Mouse (Mus musculus) bone marrow, adult 2 months (tissue): Measurements from ENCODE around the gene Rspo3. TPM values are rescaled to one million over a fixed set of nuclear protein-coding genes. Genes with fewer than 3 reads are reported as not detected.

ENCODE experiments used
- H3K27ac ChIP-seq: fragments of 200-500 bp; 2 replicates; pipeline ENCODE4 v1.5.1; 2012; ENCODE audit warnings: low read depth, mild to moderate bottlenecking, control low read depth, inconsistent platforms, low read length; ENCODE audit not compliant: control insufficient read depth, poor library complexity, insufficient read depth
- H3K4me1 ChIP-seq: fragments of 200-500 bp; 2 replicates; pipeline ENCODE4 v1.6.1; 2011; ENCODE audit warnings: low read length; ENCODE audit not compliant: control insufficient read depth, insufficient read depth
- H3K4me3 ChIP-seq: fragments of 200-500 bp; replicated peaks from 2 replicates; pipeline ENCODE3; 2011; ENCODE audit warnings: mild to moderate bottlenecking, low read depth, low read length, control low read depth; ENCODE audit not compliant: control insufficient read depth
- CTCF ChIP-seq: fragments of 200-500 bp; IDR thresholded peaks from 2 replicates; pipeline ENCODE4 v1.5.1; 2011; ENCODE audit warnings: low read length, control low read depth; ENCODE audit not compliant: control insufficient read depth, insufficient read depth
- POLR2A ChIP-seq: fragments of 200-500 bp; IDR thresholded peaks from 2 replicates; pipeline ENCODE4 v1.6.1; 2011; ENCODE audit warnings: low read depth, mild to moderate bottlenecking, control low read depth, low read length, borderline replicate concordance; ENCODE audit not compliant: control insufficient read depth
- WGBS: fragments of 180-500 bp; shearing (Covaris S2); methylation state at CpG from one replicate; pipeline ENCODE4 v1.1.7; 2018; 5-methylcytosine and 5-hydroxymethylcytosine counted together
- polyA plus RNA-seq: library from polyadenylated mRNA; stranded (reverse); fragments of >200 nt; gene quantifications from 2 replicates; pipeline ENCODE4 v1.2.4, GENCODE M21; 2011; ENCODE audit warnings: low replicate concordance; ENCODE audit not compliant: missing spikeins, insufficient read depth, insufficient read length

Gene Rspo3
- polyA plus RNA-seq = 1.3 and 1.5 TPM in 2 replicates

DNA sequence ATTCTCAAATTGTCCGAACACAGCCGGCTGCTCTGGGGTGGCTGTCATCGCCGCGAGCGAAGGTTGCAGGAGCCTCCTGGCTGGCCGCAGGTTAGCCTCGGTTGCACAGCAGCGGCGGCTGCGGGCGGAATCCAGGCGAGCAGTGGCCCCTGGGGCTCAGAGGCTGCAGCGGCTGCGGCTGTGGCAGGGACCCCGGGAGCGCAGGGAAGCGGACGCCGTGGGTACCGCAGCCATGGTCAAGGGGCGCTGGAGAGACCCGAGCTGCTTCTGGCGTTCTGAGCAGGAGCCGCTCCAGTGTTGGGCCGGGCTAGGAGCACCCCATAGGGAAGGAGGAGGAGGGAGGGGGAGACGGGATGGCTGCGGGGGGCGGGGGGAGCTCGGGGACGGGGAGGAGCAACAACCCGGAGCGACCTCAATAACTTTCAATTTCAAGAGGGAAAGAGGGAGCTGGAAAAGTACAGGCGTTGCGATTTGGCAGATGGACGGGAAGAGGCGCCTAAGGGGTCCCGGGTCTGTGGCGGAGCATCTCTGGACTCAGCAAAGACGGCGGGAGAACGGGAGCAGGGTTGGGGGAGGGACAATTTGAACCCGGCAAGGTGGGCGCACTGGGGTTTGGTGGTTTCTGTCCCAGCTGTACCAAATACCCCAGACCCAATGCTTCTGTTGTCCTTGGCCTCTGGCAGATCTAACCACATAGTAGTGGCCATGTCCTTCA, at the start of gene Rspo3:
Gene Rspo3, minus strand, starts transcription at position 322 of the 715 bp plus-strand sequence.
- no peaks in the 10 kb centered on the region for H3K4me1 ChIP-seq
- no peak within 1 kb of the TSS; the same call in 1 of the 2 replicates for H3K27ac ChIP-seq
- H3K4me3 ChIP-seq = peak within 1 kb of the TSS; percentile 16
- WGBS = 2% methylated on average over 43 of the region's 44 CpGs
- TF ChIP-seq POLR2A = no peak
- TF ChIP-seq CTCF = no peak

DNA sequence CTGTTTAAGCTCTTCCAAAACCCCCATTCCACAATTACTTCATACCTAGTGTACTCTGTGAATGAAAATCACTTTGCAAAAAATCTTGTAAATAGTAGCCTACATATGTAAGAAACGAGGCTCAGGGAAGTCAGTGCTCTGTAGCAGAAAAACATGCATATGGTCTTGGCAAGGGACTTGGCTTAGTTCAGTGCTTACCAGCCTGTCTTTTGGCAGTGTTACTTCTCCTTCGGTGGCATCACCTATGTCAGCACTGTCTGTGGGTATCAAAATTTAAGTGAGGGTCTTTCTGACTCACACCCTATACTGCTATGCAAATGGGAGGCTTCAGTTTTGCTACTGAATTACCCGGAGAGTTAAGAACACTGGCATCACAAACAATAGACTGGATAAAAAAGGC, 46.3 kb upstream of the Rspo3 start:
- Histone ChIP-seq H3K4me1 (no peaks in the 10 kb centered on the region), H3K27ac (no peak overlapping the region), H3K4me3 (no peak overlapping the region)
- 67% methylated on average over 3 of the region's 3 CpGs for WGBS
- TF ChIP-seq POLR2A (no peak), CTCF (no peak)

GRCm38 (mm10) chr10:29581476-29581875, 45.8 kb upstream of the Rspo3 start:
- TF ChIP-seq CTCF = no peak
- no peak for TF ChIP-seq POLR2A
- Histone ChIP-seq H3K4me3 (no peak overlapping the region), H3K4me1 (no peaks in the 10 kb centered on the region), H3K27ac (no peak overlapping the region)
- 74% methylated on average over 3 of the region's 3 CpGs for WGBS

- no peak overlapping the region for H3K4me3 ChIP-seq
- TF ChIP-seq POLR2A = no peak
- no peak for TF ChIP-seq CTCF
- H3K4me1 ChIP-seq = no peaks in the 10 kb centered on the region
- H3K27ac ChIP-seq = no peak overlapping the region
- 27% methylated on average over 2 of the region's 2 CpGs for WGBS
Observed at GRCm38 (mm10) chr10:29555983-29556382, 20.3 kb upstream of the Rspo3 start.

DNA sequence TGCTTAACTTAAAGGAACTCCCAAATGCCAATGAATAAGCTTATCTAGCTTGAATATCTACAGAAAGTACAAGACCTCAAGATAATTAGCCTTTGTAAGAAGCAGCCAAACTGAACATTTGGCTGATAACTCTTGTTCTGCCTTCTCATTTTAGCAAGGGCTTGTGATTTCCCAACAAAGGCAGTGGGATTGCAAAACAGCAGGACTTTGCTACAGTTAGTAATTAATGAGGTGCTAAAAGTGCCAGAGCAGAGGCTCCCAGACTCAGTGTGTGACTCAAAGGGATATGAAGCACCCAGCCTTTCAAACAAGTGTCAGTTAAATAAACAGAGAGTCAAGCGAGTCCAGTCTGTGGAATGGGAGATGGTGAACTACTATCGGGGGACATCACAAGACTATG, 18.7 kb upstream of the Rspo3 start:
- WGBS = 78% methylated on average over 2 of the region's 2 CpGs
- no peak for TF ChIP-seq CTCF
- TF ChIP-seq POLR2A = no peak
- Histone ChIP-seq H3K27ac (no peak overlapping the region), H3K4me3 (no peak overlapping the region), H3K4me1 (no peaks in the 10 kb centered on the region)

GRCm38 (mm10) chr10:29542982-29543381, 7.3 kb upstream of the Rspo3 start:
- H3K27ac ChIP-seq = no peak overlapping the region
- no peak overlapping the region for H3K4me3 ChIP-seq
- H3K4me1 ChIP-seq = no peaks in the 10 kb centered on the region
- WGBS = 92% methylated on average over 3 of the region's 3 CpGs
- TF ChIP-seq CTCF (no peak), POLR2A (no peak)

- no peak overlapping the region for H3K4me3 ChIP-seq
- H3K27ac ChIP-seq = no peak overlapping the region
- whole genome bisulfite sequencing = 65% methylated on average over 2 of the region's 2 CpGs
- TF ChIP-seq POLR2A (no peak), CTCF (no peak)
- H3K4me1 ChIP-seq = no peaks in the 10 kb centered on the region
Observed at GRCm38 (mm10) chr10:29539516-29539915, 3.8 kb upstream of the Rspo3 start.

DNA sequence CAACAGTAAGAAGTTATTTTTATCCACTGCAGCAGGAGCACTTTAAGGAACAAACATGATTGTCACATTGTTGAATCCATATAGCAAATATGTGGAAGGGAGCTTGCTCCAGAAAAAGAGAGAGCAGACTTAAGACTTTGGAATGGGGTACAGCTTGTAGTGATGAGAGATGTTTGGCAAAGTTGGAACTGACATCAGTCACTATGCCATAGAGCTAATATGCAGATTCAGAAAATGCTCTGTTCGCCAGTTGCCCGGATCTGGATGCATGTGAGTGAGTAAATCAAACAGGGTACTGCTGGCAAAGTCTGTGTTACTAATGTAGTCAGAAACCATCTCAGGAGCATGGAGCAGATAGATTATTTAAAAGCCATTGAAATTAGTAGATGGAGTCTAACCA, 3.1 kb upstream of the Rspo3 start:
- Histone ChIP-seq H3K4me3 (no peak overlapping the region), H3K27ac (no peak overlapping the region), H3K4me1 (no peaks in the 10 kb centered on the region)
- no peak for TF ChIP-seq CTCF
- TF ChIP-seq POLR2A = no peak
- 75% methylated on average over 2 of the region's 2 CpGs for WGBS

GRCm38 (mm10) chr10:29534830-29535227, 838 bp downstream of the Rspo3 start:
- no peak overlapping the region for H3K4me3 ChIP-seq
- 2% methylated on average over 7 of the region's 7 CpGs for WGBS

More at GRCm38 (mm10) chr10:29534830-29535227, 838 bp downstream of the Rspo3 start:
- no peak overlapping the region for H3K27ac ChIP-seq
- no peak for TF ChIP-seq CTCF
- TF ChIP-seq POLR2A = no peak
- no peaks in the 10 kb centered on the region for H3K4me1 ChIP-seq
